Mouse (Mus musculus) layer of hippocampus, adult 18-20 months (tissue): ENCODE results near the gene Atp5k. TPM values are rescaled to one million over a fixed set of nuclear protein-coding genes. Genes with fewer than 3 reads are reported as not detected.

Experiments used
- DNase-seq, 2 experiments: peaks; one replicate each; pipeline ENCODE4 v3.0.0; 2022; ENCODE audit warnings: low spot score in 2 of 2
- long read RNA-seq: library from polyadenylated mRNA; stranded (forward); transcript quantifications from one replicate; pipeline ENCODE4 v2.0.0, GENCODE M21; 2021
- total RNA-seq, 2 experiments: library from RNA; stranded (reverse); gene quantifications; 2 replicates each; pipeline ENCODE4 v1.2.3; 2021

Atp5k gene
- total RNA-seq = 100 to 1,000 TPM; 253 to 278 TPM
- long read RNA-seq, transcript Atp5k-201 (4 exons, 371 nt) = major isoform, 233 of 240 reads
- long read RNA-seq, partial matches to known transcripts = 2 of 240 reads
- long read RNA-seq, other reads (novel, unspliced or antisense) = 0 of 240 reads

- peak; percentile 89 to 97 for DNase-seq
These were observed at the start of gene Atp5k for GRCm38 (mm10) chr5:108433804-108434587. Atp5k (minus strand) TSS chr5:108434448.

GRCm38 (mm10) chr5:108483006-108483405 is 48.8 kb upstream of the Atp5k start:
- DNase-seq = no peak

- peak in 1 of 2 experiments; percentile 48 for DNase-seq
These were observed 41.7 kb upstream of the Atp5k start for GRCm38 (mm10) chr5:108475977-108476376.

GRCm38 (mm10) chr5:108473737-108474136 is 39.5 kb upstream of the Atp5k start:
- no peak for DNase-seq

DNA sequence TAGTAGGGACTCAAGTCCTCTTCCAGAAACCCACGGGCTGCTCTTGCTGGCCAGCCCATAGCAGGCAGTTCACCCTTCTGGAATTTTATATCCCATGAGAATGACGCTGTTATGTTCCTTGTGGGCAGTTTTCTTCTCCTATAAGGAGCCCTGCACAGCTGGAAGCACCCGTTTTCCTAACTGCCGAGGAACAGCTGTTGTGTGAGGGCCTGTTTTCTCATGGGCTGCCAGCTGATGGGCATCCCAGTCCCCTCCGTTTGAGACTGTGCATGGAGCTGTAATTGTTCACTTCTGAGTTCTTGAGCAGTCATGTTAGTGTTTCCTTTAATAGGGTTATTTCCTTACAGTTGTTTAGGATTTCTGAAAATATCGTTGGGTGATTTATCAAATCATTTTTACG is 35.4 kb upstream of the Atp5k start:
- DNase-seq = no peak

- DNase-seq = no peak
These were observed 32.4 kb upstream of the Atp5k start for GRCm38 (mm10) chr5:108466647-108467046.

GRCm38 (mm10) chr5:108465131-108465891 is 31.1 kb upstream of the Atp5k start:
- DNase-seq = no peak

DNA sequence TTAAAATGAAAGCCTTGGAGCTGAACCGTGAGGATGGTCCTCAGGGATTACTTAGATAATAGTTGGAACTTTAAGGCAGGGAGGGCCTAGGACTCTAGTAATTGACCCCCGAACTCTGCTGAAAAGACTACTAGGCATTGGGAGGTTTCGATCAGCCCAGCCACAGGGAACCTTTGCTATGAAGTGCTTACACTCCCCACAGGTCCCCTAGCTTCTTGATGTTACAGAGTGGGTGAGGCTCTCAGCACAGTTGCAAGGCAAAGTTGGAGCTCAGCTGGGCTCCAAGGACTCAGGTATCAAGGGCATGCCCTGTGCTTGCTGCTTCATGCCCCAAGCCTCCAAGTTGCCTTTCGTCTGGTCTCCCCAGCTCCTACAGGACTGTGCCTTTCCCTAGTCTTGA is 28.2 kb upstream of the Atp5k start:
- DNase-seq = no peak

DNA sequence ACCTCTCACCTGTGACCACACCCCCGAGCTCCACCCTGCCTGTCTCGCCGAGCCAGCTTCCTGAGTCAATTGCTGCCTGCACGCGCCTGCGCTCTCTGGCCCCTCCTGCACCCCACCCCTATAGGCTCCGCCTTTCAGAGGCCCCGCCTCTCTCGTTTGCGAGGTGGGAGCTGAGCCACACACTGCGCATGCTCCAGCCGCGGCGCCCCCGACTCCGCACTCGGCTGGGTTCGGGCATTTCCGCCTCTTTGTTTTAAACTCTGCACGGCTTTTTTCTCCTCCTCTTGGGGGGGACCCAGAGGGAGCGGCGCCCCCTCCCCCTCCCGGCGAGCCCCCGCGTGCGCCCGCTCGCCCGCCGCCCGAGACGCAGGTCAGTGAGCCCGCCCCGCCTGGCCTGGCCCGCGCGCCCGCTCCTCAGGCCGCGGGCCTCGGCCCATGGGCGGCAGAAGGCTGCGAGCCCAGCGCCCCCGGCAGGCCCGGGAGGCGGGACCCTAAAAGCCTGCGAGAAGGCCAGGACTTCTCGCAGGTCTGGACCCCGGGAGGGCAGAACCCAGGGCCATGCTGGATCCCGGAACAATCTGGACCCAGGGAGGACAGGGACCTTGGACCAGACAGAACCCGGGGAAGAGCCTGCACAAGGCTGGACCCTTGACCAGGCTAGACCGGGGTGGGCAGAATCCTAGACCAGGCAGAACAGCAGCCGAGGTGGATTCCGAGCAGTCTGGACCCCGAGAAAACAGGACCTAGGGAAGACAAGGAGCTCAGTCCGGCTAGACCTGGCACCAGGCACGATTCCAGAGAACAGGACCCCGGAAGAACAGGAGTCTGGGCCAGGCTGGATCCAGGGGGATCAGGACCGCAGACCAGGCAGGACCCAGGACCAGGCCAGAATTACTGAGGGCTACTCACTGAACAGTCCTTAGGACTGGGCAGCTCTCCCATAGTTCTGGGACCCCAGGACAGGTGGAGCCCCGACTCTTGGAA is 27.1 kb upstream of the Atp5k start, which contains the start of gene Pcgf3:
Gene Pcgf3, plus strand, starts transcription at position 151 of the 984 bp plus-strand sequence.
- DNase-seq = peak; percentile 97

GRCm38 (mm10) chr5:108460461-108460860 is 26.2 kb upstream of the Atp5k start:
- no peak for DNase-seq

DNA sequence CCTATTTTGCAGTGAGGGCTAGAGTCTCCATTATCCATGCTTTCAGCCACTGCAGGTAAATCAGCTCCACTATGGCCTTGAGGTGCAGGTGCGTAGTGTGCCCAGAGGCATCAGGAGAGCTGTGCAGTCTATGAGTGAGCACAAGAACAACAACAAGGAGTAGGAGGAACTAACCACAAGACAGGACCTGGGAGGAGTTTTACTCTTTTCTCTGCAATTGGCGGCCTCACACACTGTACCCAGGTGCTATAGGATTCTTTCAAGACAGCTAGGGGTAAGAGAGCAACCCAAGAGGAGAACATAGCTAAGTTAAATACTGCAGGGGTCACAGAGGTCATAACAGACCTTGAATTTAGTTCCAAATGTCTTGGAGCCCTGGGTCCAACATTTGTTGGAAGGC is 24.5 kb upstream of the Atp5k start:
- DNase-seq = no peak

DNA sequence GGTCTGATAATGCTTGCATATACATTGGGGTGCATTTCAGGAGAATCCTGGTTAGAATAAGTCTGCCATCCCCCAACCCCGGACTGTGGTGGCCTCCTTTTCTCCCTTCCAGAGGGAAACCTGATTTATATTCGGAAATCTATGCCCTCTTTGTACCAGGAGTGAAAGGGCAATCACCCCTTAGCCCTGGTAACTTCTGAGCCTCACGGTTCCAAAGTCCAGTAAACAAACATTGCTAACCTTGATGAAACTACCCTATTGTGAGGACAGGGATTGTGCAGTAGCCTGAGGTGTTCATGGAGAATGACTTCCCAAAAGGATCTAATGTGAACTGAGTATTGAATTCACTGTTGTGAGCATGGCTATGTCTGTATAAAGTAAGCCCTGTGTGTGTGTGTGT is 19.8 kb upstream of the Atp5k start:
- DNase-seq = no peak

DNA sequence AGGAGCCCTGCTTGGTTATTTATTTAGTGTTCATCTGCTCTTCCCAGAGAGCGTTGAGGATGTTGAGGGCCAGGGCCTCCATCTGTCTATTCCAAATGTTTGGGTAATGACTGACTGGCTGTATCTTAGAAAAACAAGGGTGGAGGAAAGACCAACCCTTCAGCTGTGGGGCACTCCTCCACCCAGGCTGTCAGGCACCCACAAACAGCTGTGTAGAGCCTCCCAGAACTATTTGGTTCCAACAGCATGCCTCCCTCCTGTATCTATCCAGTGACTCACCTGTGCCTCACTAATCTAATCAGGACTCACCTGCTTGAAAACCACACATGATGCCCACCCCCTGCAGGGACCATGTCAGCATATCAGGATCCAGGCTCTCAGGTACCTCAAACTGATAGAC is 18.2 kb upstream of the Atp5k start:
- peak in 1 of 2 experiments; percentile 39 for DNase-seq

DNA sequence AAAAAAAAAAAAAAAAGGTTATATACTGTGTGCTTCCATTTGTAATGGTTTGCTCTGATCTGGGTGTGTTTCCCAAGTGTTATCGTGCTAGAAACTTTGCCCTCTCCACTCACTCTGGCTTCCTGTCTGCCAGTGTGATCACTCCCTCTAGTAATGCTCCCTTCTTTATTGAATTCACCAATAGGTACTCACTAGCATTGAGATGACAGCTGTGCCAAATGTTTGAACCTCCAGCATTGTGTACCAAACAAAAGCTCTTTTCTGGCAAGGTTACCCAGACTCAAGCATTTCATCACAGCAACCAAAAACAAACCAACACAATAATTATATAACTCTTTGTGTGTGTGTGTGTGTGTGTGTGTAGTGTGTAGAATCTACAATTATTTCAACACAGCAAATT is 17.4 kb upstream of the Atp5k start:
- DNase-seq = no peak

- DNase-seq = no peak
These were observed 16.7 kb upstream of the Atp5k start for GRCm38 (mm10) chr5:108450837-108451540.

GRCm38 (mm10) chr5:108448785-108449668 is 14.8 kb upstream of the Atp5k start, which contains the start of gene Mfsd7a:
Mfsd7a (minus strand) TSS chr5:108448891.
- DNase-seq = no peak

DNA sequence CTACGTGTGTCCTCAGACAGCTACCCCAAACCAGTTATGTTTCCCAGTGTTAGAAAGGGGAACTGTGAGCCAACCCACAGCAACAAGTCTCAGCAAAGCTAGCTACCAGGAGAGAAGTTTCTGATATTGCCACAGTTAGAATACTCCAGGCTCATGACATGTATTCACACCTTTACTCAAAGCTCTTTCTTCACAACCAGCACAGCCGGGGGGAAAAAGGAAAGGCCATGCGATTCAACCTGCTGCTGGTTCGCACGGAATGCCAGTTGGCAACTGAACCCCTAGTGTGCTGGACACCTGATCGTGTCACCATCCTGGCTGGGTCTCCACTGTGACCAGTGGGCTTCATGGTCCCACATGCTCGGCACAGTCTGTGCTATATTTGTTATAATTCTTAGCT is 13.6 kb upstream of the Atp5k start:
- no peak for DNase-seq

DNA sequence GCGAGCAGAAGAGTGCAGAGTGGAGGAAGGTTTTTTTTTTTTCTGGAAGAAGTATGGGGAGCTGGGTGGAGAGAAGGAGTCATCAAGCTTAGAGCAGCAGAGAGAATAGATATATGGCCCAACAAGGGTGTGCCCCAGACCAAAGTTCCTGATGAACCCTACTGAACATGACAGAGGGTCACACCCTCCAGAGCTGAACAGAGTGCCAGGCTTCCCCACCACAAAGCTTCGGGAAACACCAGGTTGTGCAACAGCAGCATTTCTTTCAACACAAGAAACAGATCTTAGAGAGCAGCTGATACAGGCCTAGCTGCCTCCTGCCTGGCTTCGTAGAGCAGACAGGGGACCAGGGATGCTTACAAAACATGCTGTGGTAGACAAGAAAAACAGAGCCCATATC is 12.7 kb upstream of the Atp5k start:
- DNase-seq = no peak

DNA sequence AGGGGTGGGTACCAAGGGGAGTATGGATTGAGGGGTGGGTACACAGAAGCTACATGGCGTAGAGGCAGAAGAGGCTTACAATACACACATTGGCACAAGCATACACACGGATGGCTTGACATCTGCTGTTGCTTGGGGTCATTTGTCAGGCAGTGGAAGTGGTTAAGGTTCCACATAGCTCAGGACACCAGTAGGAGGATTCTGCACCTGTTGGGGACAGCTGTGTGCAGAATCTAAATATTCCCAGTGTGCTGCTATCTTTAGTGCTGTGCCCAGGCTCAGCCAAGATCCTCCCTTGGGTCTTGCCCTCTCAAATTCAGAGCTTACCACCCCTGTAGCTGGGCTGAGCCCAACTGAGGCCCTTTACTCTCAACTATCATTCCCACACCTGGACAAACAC is 1.9 kb upstream of the Atp5k start:
- no peak for DNase-seq
